Mouse (Mus musculus) G1E (cell line): ENCODE results near the gene Rpl19. TPM values are rescaled to one million over a fixed set of nuclear protein-coding genes. Genes with fewer than 3 reads are reported as not detected.

Experiments used
- ATAC-seq: 2 replicates; pipeline ENCODE4 v1.8.0; 2016; ENCODE audit warnings: mild to moderate bottlenecking; ENCODE audit not compliant: insufficient number of reproducible peaks, poor library complexity, low FRiP score, severe bottlenecking; ENCODE audit errors: extremely low read depth
- DNase-seq: peaks from one replicate; pipeline ENCODE4 v3.0.0; 2012; ENCODE audit warnings: low spot score
- H3K27me3 ChIP-seq: 2 replicates; pipeline ENCODE4 v1.6.1; 2012; ENCODE audit warnings: mild to moderate bottlenecking, low read length, inconsistent platforms; ENCODE audit not compliant: insufficient read depth
- H3K36me3 ChIP-seq: replicated peaks from 2 replicates; pipeline ENCODE3; 2012; ENCODE audit warnings: mild to moderate bottlenecking, inconsistent platforms
- H3K4me1 ChIP-seq: 2 replicates; pipeline ENCODE4 v1.6.1; 2012; ENCODE audit warnings: low read depth, low read length, inconsistent platforms, mixed read lengths; ENCODE audit not compliant: insufficient read depth
- H3K4me3 ChIP-seq: 2 replicates; pipeline ENCODE4 v1.5.1; 2012; ENCODE audit warnings: low read depth, mild to moderate bottlenecking, inconsistent platforms, low read length, moderate library complexity, mixed read lengths
- H3K9me3 ChIP-seq: replicated peaks from 2 replicates; pipeline ENCODE4 v1.6.1; 2012; ENCODE audit warnings: inconsistent platforms
- CTCF ChIP-seq: IDR thresholded peaks from 2 replicates; pipeline ENCODE4 v1.5.1; 2012; ENCODE audit warnings: low read depth, low read length, inconsistent platforms, mixed read lengths
- GATA1 ChIP-seq: IDR thresholded peaks from 2 replicates; pipeline ENCODE4 v1.6.1; 2012; ENCODE audit warnings: borderline replicate concordance, low read length, inconsistent platforms, mixed read lengths
- GATA2 ChIP-seq: IDR thresholded peaks from 2 replicates; pipeline ENCODE4 v1.6.1; 2012; ENCODE audit warnings: low read depth, low read length, inconsistent platforms, borderline replicate concordance
- POLR2AphosphoS5 ChIP-seq: IDR thresholded peaks from 2 replicates; pipeline ENCODE4 v1.6.1; 2012; ENCODE audit warnings: low read depth, low read length, inconsistent platforms; ENCODE audit not compliant: insufficient replicate concordance
- TAL1 ChIP-seq: conservative IDR thresholded peaks from 2 replicates; pipeline ENCODE4 v1.6.1; 2012; ENCODE audit warnings: low read depth, low read length, inconsistent platforms, mixed read lengths
- polyA plus RNA-seq: library from polyadenylated mRNA; stranded (reverse); fragments of >175 nt; gene quantifications from 2 replicates; pipeline ENCODE4 v1.2.3, GENCODE M21; 2012
- total RNA-seq, 2 experiments: library from RNA; stranded (forward) in 1 of 2; stranded (reverse) in 1 of 2; fragments of 200-1000 nt in 1 of 2; fragments of >200 nt in 1 of 2; fragmentation: Nextera tagmentation in 1 of 2; gene quantifications; 2 replicates each; pipeline ENCODE4 v1.2.3; 2014 to 2017

Gene Rpl19
- total RNA-seq (2014; fragmentation: Nextera tagmentation) = 3,100 and 3,267 TPM in 2 replicates
- 2,161 and 2,395 TPM in 2 replicates for total RNA-seq (2017)
- polyA plus RNA-seq = 2,216 and 2,673 TPM in 2 replicates

GRCm38 (mm10) chr11:98026570-98027296 lies at the start of gene Rpl19:
Rpl19 (plus strand) TSS chr11:98026710.
- peak within 1 kb of the TSS; percentile 100 for H3K4me3 ChIP-seq
- H3K36me3 ChIP-seq = peaks cover 38% of the 10 kb centered on the region
- peaks cover 2% of the 10 kb centered on the region; the same call in 1 of the 2 replicates for H3K27me3 ChIP-seq
- ATAC-seq (peak; percentile 70), DNase-seq (peak; percentile 80)
- H3K4me1 ChIP-seq = peaks cover 62% of the 10 kb centered on the region
- H3K9me3 ChIP-seq = no peaks in the 10 kb centered on the region
- no peak for TF ChIP-seq CTCF
- no peak for TF ChIP-seq POLR2AphosphoS5
- no peak for TF ChIP-seq GATA2
- no peak for TF ChIP-seq TAL1
- TF ChIP-seq GATA1 = no peak

GRCm38 (mm10) chr11:97977797-97978196 lies 48.7 kb upstream of the Rpl19 start:
- no peak overlapping the region for H3K4me3 ChIP-seq

GRCm38 (mm10) chr11:97978392-97978791 lies 48.1 kb upstream of the Rpl19 start:
- TF ChIP-seq TAL1 (no peak), GATA2 (no peak), GATA1 (no peak), POLR2AphosphoS5 (no peak), CTCF (no peak)
- no peak for ATAC-seq
- Histone ChIP-seq H3K4me3 (no peak overlapping the region), H3K9me3 (no peaks in the 10 kb centered on the region), H3K36me3 (peaks cover 43% of the 10 kb centered on the region), H3K27me3 (peaks cover 49% of the 10 kb centered on the region; the same call in 1 of the 2 replicates), H3K4me1 (no peaks in the 10 kb centered on the region)
- DNase-seq = no peak

More at GRCm38 (mm10) chr11:97977797-97978196, 48.7 kb upstream of the Rpl19 start:
- no peaks in the 10 kb centered on the region for H3K9me3 ChIP-seq
- H3K36me3 ChIP-seq = peaks cover 49% of the 10 kb centered on the region
- DNase-seq (no peak), ATAC-seq (no peak)
- no peak for TF ChIP-seq GATA2
- TF ChIP-seq GATA1 = no peak
- TF ChIP-seq CTCF = no peak
- no peak for TF ChIP-seq TAL1
- no peak for TF ChIP-seq POLR2AphosphoS5
- no peaks in the 10 kb centered on the region for H3K4me1 ChIP-seq
- H3K27me3 ChIP-seq = peaks cover 48% of the 10 kb centered on the region; the same call in 1 of the 2 replicates

- DNase-seq (no peak), ATAC-seq (no peak)
- no peaks in the 10 kb centered on the region for H3K9me3 ChIP-seq
- no peak overlapping the region for H3K4me3 ChIP-seq
- H3K36me3 ChIP-seq = peaks cover 34% of the 10 kb centered on the region
- peaks cover 4% of the 10 kb centered on the region; the same call in 1 of the 2 replicates for H3K4me1 ChIP-seq
- no peak for TF ChIP-seq GATA2
- no peak for TF ChIP-seq GATA1
- TF ChIP-seq CTCF = no peak
- no peak for TF ChIP-seq POLR2AphosphoS5
- TF ChIP-seq TAL1 = no peak
- peaks cover 49% of the 10 kb centered on the region; the same call in 1 of the 2 replicates for H3K27me3 ChIP-seq
Observed at GRCm38 (mm10) chr11:97979824-97980495, 46.5 kb upstream of the Rpl19 start.

GRCm38 (mm10) chr11:97980531-97980966 lies 46.0 kb upstream of the Rpl19 start:
- DNase-seq (no peak), ATAC-seq (no peak)
- Histone ChIP-seq H3K4me3 (no peak overlapping the region), H3K9me3 (no peaks in the 10 kb centered on the region), H3K36me3 (peaks cover 33% of the 10 kb centered on the region), H3K27me3 (peaks cover 55% of the 10 kb centered on the region), H3K4me1 (peaks cover 8% of the 10 kb centered on the region)
- TF ChIP-seq POLR2AphosphoS5 (no peak), TAL1 (no peak), GATA2 (no peak), GATA1 (no peak), CTCF (no peak)

GRCm38 (mm10) chr11:97982721-97983120 lies 43.8 kb upstream of the Rpl19 start:
- DNase-seq = no peak
- Histone ChIP-seq H3K27me3 (peaks cover 61% of the 10 kb centered on the region), H3K4me3 (no peak overlapping the region), H3K9me3 (no peaks in the 10 kb centered on the region), H3K4me1 (peaks cover 30% of the 10 kb centered on the region), H3K36me3 (peaks cover 19% of the 10 kb centered on the region)
- TF ChIP-seq TAL1 = no peak
- TF ChIP-seq GATA2 = no peak
- TF ChIP-seq POLR2AphosphoS5 = no peak
- TF ChIP-seq GATA1 = no peak
- ATAC-seq = no peak
